Mouse (Mus musculus) ZHBTc4 (cell line): Measurements from ENCODE around the gene Zap70.
"Not testable (repeated sequence)": the region's sequence is repeated elsewhere in the genome, so short reads cannot be mapped to it uniquely, and the experiment has no call there.

Experiments
- DNase-seq: peaks from one replicate; pipeline ENCODE4 v3.0.0-alpha.2; 2011; ENCODE audit warnings: low read depth, low spot score

Zap70 gene

GRCm38 (mm10) chr1:36772198-36772934, 10.8 kb downstream of the Zap70 start:
- no peak for DNase-seq

- DNase-seq = no peak
Observed at GRCm38 (mm10) chr1:36780793-36781192, 19.2 kb downstream of the Zap70 start.

DNA sequence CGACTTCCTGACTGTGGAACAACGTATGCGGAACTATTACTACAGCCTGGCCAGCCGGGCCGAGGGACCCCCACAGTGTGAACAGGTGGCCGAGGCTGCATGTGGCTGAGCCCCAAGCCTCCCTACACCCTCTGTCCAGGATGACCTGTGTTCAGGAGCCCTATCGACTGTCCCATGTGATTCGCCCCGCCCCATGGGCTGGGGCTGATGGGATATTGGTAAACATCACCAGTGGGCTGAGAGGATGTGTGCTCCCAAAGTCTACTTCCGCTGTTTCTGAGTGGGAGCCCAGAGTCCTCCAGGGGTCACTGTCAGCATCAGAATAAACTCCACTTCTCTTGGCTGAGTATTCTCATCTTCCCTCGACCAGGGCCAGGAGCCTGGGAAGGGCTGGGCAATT, 20.9 kb downstream of the Zap70 start:
- DNase-seq = no peak

DNA sequence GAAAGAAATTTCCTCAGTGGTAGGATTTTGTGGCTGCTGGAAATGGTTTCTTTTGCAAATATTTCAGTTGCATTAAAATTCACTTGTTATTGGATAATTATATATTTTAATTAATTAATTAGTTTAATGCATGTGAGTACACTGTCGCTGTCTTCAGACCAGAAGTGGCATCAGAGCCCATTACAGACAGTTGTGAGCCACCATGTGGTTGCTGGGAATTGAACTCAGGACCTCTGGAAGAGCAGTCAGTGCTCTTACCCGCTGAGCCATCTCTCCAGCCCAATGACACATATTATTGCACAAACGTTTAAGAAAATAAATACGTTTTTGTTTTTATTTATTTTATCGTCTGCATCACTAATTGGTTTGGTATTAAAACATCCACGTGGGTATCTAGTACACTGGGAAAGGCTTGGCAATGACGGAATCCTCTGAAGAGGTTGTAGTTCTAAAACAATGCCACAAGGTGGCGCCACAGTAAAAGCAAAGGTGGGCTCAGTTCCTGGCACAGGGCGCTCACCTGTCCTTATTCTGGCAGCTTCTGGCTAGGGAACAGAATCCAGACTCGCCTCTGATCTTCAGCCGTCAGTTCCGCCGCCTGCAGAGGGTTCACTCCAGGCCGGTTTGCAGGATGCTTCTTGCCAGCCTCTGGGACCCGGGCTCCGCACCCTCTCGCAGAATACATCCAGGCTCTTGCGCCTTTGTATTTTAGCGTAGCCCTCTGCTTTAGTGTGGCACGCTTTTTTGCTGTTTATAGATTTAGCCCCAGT, 23.0 kb downstream of the Zap70 start:
- peak; percentile 90 for DNase-seq

GRCm38 (mm10) chr1:36785238-36785641, 23.6 kb downstream of the Zap70 start:
- peak; percentile 68 for DNase-seq

DNA sequence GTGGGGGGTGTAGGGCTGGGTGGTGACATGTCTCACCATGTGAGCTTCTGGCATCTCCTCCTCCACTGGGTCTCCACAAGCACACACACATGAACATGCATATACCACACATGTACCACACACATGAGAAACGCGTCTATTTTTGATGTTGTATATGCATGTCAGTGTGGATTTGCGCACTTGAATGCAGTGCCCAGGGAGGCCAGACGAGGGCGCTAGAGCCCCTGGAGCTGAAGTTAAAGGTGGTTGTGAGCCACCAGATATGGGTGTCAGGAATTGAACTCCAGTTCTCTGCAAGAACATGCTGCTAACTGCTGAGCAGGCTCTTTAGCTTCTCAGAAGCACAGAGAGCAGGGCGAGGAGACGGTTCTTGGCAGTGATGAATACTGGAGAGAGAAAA, 24.8 kb downstream of the Zap70 start:
- DNase-seq = peak; percentile 76

GRCm38 (mm10) chr1:36789416-36789815, 27.8 kb downstream of the Zap70 start:
- no peak for DNase-seq

DNA sequence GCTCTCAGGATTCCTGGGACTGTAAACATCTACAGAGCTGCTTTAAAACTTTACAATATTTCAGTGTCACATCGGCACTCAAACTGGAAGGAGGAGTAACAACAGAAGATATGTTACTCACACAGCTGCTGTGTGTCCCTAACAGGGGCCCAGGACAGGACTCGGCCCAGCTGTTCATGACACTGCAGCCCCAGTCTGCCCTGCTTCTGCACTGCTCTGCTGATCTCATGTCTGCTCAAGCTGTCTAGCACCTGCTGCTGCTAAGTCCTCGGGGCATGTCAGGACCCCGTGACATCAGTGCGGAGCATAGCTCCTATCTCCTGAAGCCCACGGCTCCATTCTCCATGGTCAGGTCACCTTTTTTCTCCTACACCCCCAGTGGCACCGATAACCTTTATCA, 35.1 kb downstream of the Zap70 start:
- no peak for DNase-seq

DNA sequence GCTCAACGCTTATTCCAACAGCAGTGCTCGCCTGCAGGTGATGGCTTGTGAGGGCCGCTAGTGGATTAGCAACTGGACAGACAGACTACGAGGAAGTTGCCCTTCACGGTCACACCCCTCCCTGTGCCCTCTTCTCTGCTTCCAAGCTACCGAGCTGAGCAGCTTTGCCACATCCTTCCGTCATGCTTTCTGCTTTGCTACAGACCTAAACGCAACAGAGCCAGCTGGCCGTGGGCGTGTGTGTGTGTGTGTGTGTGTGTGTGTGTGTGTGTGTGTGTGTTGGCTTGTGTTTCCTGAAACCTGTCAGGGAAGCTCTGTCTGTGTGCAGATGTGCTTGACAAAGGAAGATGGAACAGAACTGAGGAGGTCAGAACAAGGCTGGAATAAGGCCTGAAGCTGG, 35.9 kb downstream of the Zap70 start:
- DNase-seq = no peak

DNA sequence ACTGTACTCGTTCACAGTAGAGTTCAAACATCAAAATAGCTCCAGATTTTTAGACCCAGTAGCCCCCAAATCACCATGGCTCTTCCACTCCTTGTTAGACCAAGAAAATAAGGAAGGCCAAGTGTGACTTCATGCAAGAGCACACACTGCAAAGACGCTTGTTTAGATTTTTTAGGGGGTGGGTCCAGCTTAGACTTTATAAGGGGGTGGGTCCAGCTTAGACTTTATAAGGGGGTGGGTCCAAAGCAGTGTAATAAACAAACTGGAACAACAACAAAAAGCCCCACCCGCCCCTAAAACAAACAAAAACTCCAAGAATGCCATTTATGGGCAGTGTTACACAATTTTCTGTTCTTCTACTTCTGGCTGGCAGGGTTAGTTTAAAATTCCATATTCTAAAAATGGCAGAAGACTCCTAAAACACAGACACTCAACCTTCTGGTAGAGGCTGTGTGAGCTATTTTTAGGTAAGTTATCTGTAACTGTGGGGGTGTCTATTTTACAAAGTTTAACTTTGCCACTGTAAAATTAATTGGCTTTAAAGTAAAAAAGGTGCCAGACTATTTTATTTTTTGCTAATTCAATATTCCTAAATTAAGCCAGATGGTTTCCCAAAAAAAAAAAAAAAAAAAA, 38.9 kb downstream of the Zap70 start:
- no peak for DNase-seq

DNA sequence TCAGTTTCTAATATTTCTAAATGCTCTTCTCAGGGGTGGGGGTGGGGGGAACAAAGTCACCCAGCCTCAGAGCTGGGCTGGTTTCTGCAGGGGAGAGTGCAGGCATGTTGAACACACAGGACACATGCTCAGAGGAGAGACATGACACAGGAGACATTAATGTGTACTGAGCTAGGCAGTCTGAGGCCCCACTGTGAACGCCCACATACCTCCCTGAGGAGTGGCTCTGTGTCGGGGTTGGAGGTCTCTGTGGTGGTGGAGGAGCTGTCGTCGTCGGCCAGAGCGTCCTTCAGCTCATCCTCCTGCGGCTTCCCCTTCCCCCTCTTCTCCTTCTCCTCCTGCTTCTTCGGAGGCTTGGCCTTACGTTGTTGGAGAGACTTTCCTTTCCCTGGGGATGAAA, 42.7 kb downstream of the Zap70 start:
- DNase-seq = peak; percentile 86

- no peak for DNase-seq
Observed at GRCm38 (mm10) chr1:36804833-36805232, 43.2 kb downstream of the Zap70 start.

DNA sequence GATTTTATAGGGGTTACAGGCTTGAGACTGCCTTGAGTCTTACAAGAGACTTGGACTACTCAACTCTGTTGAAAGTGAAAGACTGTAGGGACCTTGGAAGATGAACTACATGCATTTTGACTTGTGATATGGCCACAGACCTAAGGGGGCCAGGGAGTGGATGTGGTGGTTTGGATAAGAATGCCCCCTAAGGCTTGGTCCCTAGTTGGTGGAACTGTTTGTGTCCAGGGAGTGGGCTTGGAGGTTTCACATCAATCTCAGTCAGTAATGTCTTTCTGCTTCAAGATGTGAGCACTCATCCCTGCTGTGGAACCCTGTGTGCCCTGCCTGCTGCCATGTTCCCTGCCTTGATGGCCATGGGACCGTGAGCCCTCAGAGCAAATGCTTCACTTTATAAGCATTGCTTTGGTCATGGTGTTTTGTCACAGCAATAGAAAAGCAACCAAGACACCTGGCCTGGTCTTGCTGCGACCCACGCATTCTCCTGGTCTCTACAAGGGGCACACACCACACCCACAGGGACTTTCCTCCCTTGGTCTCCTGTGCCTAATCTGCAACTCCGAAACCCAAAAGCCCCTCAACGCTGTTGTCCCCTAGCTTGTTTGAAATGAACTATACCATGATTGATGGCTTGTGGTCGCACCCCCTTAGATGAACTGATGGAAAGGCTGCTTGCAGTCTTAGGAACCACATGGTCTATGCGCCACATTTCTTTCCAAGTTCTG, 44.7 kb downstream of the Zap70 start:
- no peak for DNase-seq

DNA sequence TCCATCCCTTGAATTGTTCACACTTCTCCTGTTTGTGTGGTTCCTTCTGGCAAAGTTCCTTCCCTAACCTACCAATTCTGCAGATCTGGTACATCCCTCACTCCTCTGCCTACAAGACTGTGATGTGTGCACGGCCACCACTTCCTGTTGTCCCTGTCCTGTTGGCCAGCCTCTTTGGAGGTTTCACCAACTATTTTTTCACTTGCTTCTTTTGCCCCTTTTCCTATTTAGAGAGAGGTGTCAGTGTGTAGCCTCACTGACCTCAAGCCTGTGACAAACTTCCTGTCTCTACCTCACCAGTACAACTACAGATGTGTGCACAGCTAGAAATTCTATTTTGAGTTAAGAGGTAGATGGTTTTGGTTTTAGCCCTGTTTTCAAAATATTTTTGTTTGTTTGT, 45.5 kb downstream of the Zap70 start:
- no peak for DNase-seq

GRCm38 (mm10) chr1:36807782-36808565, 46.4 kb downstream of the Zap70 start:
- no peak for DNase-seq

GRCm38 (mm10) chr1:36811806-36812205, 50.2 kb downstream of the Zap70 start:
- no peak for DNase-seq

DNA sequence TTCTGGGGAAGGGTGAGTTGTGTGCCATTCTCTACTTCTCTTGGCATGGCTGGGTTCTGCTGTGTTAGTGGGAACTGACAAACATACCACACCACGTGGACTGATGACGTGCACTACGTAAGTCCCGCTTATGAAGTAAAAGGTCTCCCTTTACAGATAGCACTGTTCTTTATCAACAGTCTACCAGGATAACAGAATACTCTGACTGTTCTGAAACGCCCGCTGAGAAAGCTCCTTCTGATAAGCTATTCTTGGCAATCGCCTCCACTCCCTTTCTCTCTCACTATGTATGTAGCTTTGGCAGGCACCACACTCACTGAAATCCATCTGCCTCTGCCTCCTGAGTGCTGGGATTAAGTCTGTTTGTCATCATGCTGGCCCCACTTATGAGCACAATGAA, 51.8 kb downstream of the Zap70 start:
- no peak for DNase-seq

- DNase-seq = peak; percentile 69
Observed at GRCm38 (mm10) chr1:36814271-36814903, 52.8 kb downstream of the Zap70 start.

DNA sequence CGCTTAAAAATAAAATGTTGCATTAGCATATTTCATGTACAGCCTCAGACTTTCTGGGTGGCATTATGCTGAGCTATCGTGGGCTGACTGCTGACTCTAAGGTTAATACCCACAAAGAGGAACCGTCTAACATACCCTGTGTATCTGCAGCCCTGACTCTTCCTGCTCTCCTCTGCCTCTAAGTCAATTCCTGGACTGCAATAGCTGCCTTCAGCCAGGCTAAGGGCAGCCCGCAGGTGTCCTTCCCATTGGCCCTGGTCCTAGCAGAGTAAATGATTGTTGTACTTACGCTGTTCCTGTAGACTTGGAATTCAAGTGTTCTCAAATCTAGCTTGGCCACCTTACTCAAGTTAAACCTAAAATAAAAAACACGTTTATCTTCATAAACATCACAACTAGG, 53.6 kb downstream of the Zap70 start:
- no peak for DNase-seq

DNA sequence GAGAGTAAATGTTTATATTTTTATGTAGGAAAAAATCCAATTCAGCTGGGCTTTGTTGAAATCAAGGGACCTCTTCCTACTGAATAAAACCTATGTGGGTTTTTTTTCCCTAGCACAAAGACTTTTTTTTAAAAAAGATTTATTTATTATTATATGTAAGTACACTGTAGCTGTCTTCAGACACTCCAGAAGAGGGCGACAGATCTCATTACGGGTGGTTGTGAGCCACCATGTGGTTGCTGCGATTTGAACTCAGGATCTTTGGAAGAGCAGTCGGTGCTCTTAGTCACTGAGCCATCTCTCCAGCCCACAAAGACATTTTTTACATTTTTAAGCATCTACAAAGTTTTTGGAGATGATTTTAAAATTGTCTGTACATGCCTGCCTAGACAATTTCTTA, 60.3 kb downstream of the Zap70 start:
- not testable (repeated sequence) for DNase-seq

DNA sequence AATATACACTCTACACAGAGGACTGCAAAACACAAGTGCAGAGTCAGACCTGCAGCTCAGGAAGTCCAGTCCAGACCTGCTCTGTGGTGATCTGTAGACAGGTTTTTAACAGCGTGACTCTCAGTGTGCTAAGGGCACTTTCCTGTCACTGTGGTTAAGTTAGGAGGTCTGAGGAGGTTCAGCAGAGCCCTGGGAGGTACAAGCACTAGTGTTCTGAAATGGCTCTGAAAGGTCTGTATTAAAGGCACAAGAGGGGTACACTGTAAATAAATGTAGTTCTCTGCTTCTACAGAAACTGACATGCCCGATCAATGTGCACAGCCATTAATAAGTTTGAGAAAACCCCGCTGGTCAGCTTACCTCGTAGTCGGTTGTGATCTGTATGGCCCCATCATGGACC, 62.8 kb downstream of the Zap70 start:
- DNase-seq = no peak
